Mouse (Mus musculus): Measurements from ENCODE around the gene Cd9. TPM values are rescaled to one million over a fixed set of nuclear protein-coding genes. Genes with fewer than 3 reads are reported as not detected.
A peak's percentile ranks its signal among the peaks of the same experiment; 100 is the strongest.

Cd9 gene
- polyA plus RNA-seq, 1 experiment: 105 TPM

- Histone ChIP-seq H3K4me3 (ENCODE audit: insufficient read depth, low read length) (no peak overlapping the region), H3K27ac (ENCODE audit: insufficient read depth, low read length) (no peak overlapping the region), H3K4me1 (ENCODE audit: control insufficient read depth, insufficient read depth, low read length) (no peaks in the 10 kb centered on the region)
- TF ChIP-seq CTCF (IDR thresholded peaks at IDR 0.05; ENCODE audit: extremely low read depth, insufficient read depth, low read length): no peak
- TF ChIP-seq POLR2A (IDR thresholded peaks at IDR 0.05; ENCODE audit: extremely low read depth, insufficient read depth, low read length): no peak
Measured at GRCm38 (mm10) chr6:125469222-125469621, 25.4 kb downstream of the Cd9 start.

DNA sequence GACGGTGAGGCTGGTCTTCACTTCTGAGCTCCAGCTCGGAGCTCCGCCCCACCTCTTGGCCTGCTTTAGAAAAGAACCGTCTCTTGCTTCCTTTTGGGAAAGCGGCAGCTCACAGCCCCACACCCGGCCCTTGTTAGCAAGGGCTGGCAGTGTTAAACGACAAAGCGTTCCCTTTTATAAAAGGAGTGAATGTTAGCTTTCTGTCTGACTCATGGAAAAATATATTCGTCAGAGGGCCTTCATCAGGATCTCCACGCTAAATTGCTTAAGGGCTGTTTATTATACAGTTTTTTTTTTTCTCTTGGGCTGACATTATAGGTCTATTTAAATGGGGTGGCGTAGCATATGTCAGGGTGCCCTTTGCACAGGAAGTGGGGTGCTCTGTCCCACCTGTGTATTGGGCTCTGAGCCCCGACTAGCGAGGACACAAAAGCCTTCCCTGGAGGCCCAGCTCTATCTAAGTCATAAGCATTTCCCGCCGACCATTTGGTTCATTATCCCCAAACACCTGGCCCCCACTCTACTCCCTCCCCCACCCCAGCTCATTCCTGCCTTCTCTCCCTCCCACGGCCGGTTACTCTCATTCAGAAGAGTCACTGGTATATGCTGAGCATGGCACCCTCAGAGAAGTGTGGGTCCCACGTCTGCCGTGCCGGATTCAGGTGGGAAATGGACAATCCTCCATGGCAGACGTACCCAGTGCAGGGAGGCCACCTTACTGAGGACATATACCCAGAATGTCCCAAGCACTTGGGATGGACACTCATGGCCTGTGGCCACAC, 26.2 kb downstream of the Cd9 start:
- TF ChIP-seq POLR2A (IDR thresholded peaks at IDR 0.05; ENCODE audit: extremely low read depth, insufficient read depth, low read length) (no peak), CTCF (IDR thresholded peaks at IDR 0.05; ENCODE audit: extremely low read depth, insufficient read depth, low read length) (no peak)
- Histone ChIP-seq H3K4me3 (ENCODE audit: insufficient read depth, low read length) (no peak overlapping the region), H3K27ac (ENCODE audit: insufficient read depth, low read length) (peak overlapping the region; percentile 52; the same call in 1 of the 2 replicates), H3K4me1 (ENCODE audit: control insufficient read depth, insufficient read depth, low read length) (no peaks in the 10 kb centered on the region)

- H3K4me3 ChIP-seq (ENCODE audit: insufficient read depth, low read length): no peak overlapping the region
- TF ChIP-seq CTCF (IDR thresholded peaks at IDR 0.05; ENCODE audit: extremely low read depth, insufficient read depth, low read length) (0 out of 2 replicates have a peak, but pooled peaks have one; percentile 12), POLR2A (IDR thresholded peaks at IDR 0.05; ENCODE audit: extremely low read depth, insufficient read depth, low read length) (0 out of 2 replicates have a peak, but pooled peaks have one; percentile 27)
- no peaks in the 10 kb centered on the region for H3K4me1 ChIP-seq (ENCODE audit: control insufficient read depth, insufficient read depth, low read length)
- peak overlapping the region; percentile 52; the same call in 1 of the 2 replicates for H3K27ac ChIP-seq (ENCODE audit: insufficient read depth, low read length)
Measured at GRCm38 (mm10) chr6:125467301-125467715, 27.3 kb downstream of the Cd9 start.

DNA sequence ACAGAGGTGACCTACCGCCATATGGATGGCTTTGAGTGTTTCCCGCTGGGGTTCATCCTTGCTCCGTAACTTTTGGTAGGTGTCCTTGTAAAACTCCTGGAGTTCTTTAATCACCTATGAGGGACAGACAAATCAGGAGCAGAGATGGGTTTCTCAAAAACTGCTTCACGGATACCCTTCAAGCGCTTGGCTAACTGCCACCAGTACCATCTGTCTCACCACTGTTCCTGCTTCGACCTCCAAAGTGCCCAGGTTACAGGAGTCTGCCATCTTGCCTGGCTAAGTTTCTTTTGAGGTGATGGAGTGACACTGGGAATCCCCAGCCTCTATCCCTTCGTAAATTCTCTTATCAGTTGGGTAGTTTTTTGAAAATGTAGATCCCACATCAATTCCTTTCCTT, 32.3 kb downstream of the Cd9 start:
- Histone ChIP-seq H3K27ac (ENCODE audit: insufficient read depth, low read length) (no peak overlapping the region), H3K4me3 (ENCODE audit: insufficient read depth, low read length) (no peak overlapping the region), H3K4me1 (ENCODE audit: control insufficient read depth, insufficient read depth, low read length) (no peaks in the 10 kb centered on the region)
- TF ChIP-seq POLR2A (IDR thresholded peaks at IDR 0.05; ENCODE audit: extremely low read depth, insufficient read depth, low read length) (no peak), CTCF (IDR thresholded peaks at IDR 0.05; ENCODE audit: extremely low read depth, insufficient read depth, low read length) (no peak)

- H3K4me1 ChIP-seq (ENCODE audit: control insufficient read depth, insufficient read depth, low read length): no peaks in the 10 kb centered on the region
- no peak overlapping the region for H3K4me3 ChIP-seq (ENCODE audit: insufficient read depth, low read length)
- H3K27ac ChIP-seq (ENCODE audit: insufficient read depth, low read length): no peak overlapping the region
- no peak for TF ChIP-seq POLR2A (IDR thresholded peaks at IDR 0.05; ENCODE audit: extremely low read depth, insufficient read depth, low read length)
- TF ChIP-seq CTCF (IDR thresholded peaks at IDR 0.05; ENCODE audit: extremely low read depth, insufficient read depth, low read length): no peak
Measured at GRCm38 (mm10) chr6:125461788-125462187, 32.8 kb downstream of the Cd9 start.

- H3K4me3 ChIP-seq (ENCODE audit: insufficient read depth, low read length): no peak overlapping the region
- no peak overlapping the region for H3K27ac ChIP-seq (ENCODE audit: insufficient read depth, low read length)
- H3K4me1 ChIP-seq (ENCODE audit: control insufficient read depth, insufficient read depth, low read length): no peaks in the 10 kb centered on the region
- no peak for TF ChIP-seq POLR2A (IDR thresholded peaks at IDR 0.05; ENCODE audit: extremely low read depth, insufficient read depth, low read length)
- TF ChIP-seq CTCF (IDR thresholded peaks at IDR 0.05; ENCODE audit: extremely low read depth, insufficient read depth, low read length): no peak
Measured at GRCm38 (mm10) chr6:125461325-125461724, 33.3 kb downstream of the Cd9 start.

DNA sequence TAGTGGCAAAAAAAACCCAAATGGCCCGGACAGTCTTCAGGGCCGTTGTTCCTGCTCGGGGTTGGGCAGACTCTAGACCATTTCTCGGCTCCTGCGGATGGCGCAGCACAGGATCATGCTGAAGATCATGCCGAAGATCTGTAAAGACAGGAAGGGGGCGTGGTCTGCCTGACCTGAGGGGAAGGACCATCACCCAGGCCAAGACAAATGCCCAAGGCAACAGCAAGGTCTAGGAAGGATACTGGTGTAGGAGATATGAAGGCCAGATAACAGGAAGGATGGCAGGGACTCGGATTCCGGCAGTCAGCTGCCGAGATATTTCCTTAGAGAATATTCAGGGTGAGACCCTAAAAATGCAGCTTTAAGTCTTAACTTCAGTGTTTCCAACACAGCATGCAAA, 34.0 kb downstream of the Cd9 start:
- Histone ChIP-seq H3K27ac (ENCODE audit: insufficient read depth, low read length) (no peak overlapping the region), H3K4me3 (ENCODE audit: insufficient read depth, low read length) (no peak overlapping the region), H3K4me1 (ENCODE audit: control insufficient read depth, insufficient read depth, low read length) (no peaks in the 10 kb centered on the region)
- no peak for TF ChIP-seq POLR2A (IDR thresholded peaks at IDR 0.05; ENCODE audit: extremely low read depth, insufficient read depth, low read length)
- no peak for TF ChIP-seq CTCF (IDR thresholded peaks at IDR 0.05; ENCODE audit: extremely low read depth, insufficient read depth, low read length)

DNA sequence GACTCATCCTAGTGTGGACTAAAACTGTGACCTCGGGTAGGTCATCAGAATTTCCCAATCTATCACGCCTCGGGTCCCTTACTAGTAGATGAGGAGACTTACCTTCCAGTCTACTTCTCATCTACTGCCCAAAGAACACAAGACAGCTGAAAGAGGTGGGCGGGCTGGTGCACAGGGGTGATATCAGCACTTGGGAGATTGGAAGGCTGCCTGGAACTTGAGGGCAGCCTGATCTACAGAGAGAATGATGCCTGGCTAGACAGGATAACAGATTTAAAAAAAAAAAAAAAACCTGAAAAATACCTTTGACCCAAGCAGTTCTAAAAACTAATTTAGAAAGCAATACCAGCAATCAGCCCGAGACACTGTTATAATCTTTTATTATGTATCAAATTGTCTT, 34.7 kb downstream of the Cd9 start:
- H3K4me3 ChIP-seq (ENCODE audit: insufficient read depth, low read length): no peak overlapping the region
- TF ChIP-seq CTCF (IDR thresholded peaks at IDR 0.05; ENCODE audit: extremely low read depth, insufficient read depth, low read length) (no peak), POLR2A (IDR thresholded peaks at IDR 0.05; ENCODE audit: extremely low read depth, insufficient read depth, low read length) (no peak)
- H3K27ac ChIP-seq (ENCODE audit: insufficient read depth, low read length): no peak overlapping the region
- H3K4me1 ChIP-seq (ENCODE audit: control insufficient read depth, insufficient read depth, low read length): no peaks in the 10 kb centered on the region

GRCm38 (mm10) chr6:125455806-125456520, 38.6 kb downstream of the Cd9 start:
- TF ChIP-seq POLR2A (IDR thresholded peaks at IDR 0.05; ENCODE audit: extremely low read depth, insufficient read depth, low read length) (no peak), CTCF (IDR thresholded peaks at IDR 0.05; ENCODE audit: extremely low read depth, insufficient read depth, low read length) (no peak)
- Histone ChIP-seq H3K27ac (ENCODE audit: insufficient read depth, low read length) (no peak overlapping the region), H3K4me1 (ENCODE audit: control insufficient read depth, insufficient read depth, low read length) (no peaks in the 10 kb centered on the region), H3K4me3 (ENCODE audit: insufficient read depth, low read length) (no peak overlapping the region)
